Mouse (Mus musculus): ENCODE measurements around the gene Dgki.

DNA sequence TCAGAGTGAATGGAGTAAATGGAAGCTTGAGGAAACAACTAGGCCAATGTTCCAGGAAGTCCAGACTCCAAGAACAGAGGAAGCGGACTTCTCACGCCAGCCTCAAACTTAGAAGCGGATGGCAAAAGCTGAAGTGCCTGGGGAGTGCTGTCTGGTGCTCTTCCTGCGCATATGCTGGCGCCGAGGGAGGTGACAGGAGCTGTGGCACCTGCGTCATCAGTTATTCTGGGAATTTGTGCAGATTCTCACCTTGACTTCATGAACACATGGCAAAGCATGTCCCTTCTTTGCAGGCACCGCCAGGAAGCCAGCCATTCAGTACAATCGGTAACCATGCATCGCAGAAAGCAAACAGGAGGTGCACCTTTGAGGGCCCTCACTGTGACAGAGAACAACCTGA is 301.0 kb downstream of the Dgki start:
- TF ChIP-seq CTCF (IDR thresholded peaks at IDR 0.05; ENCODE audit: control insufficient read depth, insufficient read depth, insufficient read length) (no peak), USF1 (IDR thresholded peaks at IDR 0.05; ENCODE audit: low read depth) (no peak), MAX (IDR thresholded peaks at IDR 0.05) (no peak)
